Mouse (Mus musculus) liver, embryonic 14.5 days (tissue): Measurements from ENCODE around the gene Cadm2.

ENCODE experiments used
- CTCF ChIP-seq: IDR thresholded peaks from 2 replicates; pipeline ENCODE4 v1.5.1; 2016; ENCODE audit warnings: antibody characterized with exemption, low read depth, control low read depth
- EP300 ChIP-seq: IDR thresholded peaks from 2 replicates; pipeline ENCODE4 v1.6.1; 2016; ENCODE audit warnings: antibody characterized with exemption, low read depth

- TF ChIP-seq CTCF, result no peak
- TF ChIP-seq EP300, result no peak
Observed at GRCm38 (mm10) chr16:67122532-67122931, 498.2 kb downstream of the Cadm2 start.
